1 mouse cellular context compared by ENCODE assay signal in the genomic region with DNA sequence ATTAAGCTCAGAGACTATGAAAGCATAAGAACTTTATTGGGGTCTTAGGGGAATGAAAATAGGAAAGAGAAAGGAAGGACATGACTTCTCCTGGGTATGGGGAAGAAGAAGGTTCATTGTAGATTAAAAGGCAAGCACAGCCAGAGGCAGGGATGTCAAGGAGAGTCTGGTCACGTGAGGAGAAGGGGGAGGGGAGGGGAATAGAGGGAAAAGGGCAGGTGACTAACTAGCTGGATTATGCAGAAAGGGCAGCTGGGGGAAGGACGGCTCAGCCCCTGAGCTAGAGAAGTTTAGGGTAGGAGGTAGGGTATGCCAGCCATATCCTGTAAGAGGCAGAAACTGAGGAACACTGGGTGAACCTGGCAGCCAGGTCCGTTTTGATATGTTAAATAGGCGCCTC.
TF ChIP-seq lines count a peak whose summit lies in the region.

No protein-coding gene starts in this region.

TF ChIP-seq in MEL, 35 proteins besides CTCF, POLR2A, EP300 and RAD21 (continued from another document):
- TF ChIP-seq ZC3H11A (IDR thresholded peaks at IDR 0.05; ENCODE audit: low read depth, low read length) (no peak), MYB (IDR thresholded peaks at IDR 0.05; ENCODE audit: low read depth, low read length) (no peak)
